Mouse (Mus musculus) MEL (cell line): ENCODE data around the gene Arhgap4. TPM values are rescaled to one million over a fixed set of nuclear protein-coding genes. Genes with fewer than 3 reads are reported as not detected.

Source experiments
- DNase-seq: peaks from one replicate; pipeline ENCODE4 v3.0.0; 2011; ENCODE audit warnings: low read depth, low spot score
- H3K27ac ChIP-seq: 2 replicates; pipeline ENCODE4 v1.5.1; 2012; ENCODE audit warnings: low read depth, mild to moderate bottlenecking, control low read depth, low read length, moderate library complexity; ENCODE audit not compliant: control insufficient read depth
- H3K27me3 ChIP-seq, 2 experiments: fragments of 150-350 bp in 1 of 2; sonication (generic) in 1 of 2; 2 replicates each; pipeline ENCODE4 v1.6.1; 2012; ENCODE audit warnings: low read length in 2 of 2, mild to moderate bottlenecking in 2 of 2, improper control_type of control experiment in 1 of 2, moderate library complexity in 1 of 2; ENCODE audit not compliant: insufficient read depth in 2 of 2, control insufficient read depth in 1 of 2
- H3K36me3 ChIP-seq, 2 experiments: 2 replicates each; pipeline ENCODE4 v1.6.1; 2012 to 2014; ENCODE audit warnings: low read length in 2 of 2, improper control_type of control experiment in 1 of 2, inconsistent platforms in 1 of 2, mild to moderate bottlenecking in 1 of 2; ENCODE audit not compliant: insufficient read depth in 2 of 2, control insufficient read depth in 1 of 2
- H3K4me1 ChIP-seq, 2 experiments: fragments of 150-350 bp in 1 of 2; sonication (generic) in 1 of 2; 2 replicates each; pipeline ENCODE4 v1.6.1; 2012; ENCODE audit warnings: low read length in 2 of 2, improper control_type of control experiment in 1 of 2, mild to moderate bottlenecking in 1 of 2; ENCODE audit not compliant: insufficient read depth in 2 of 2, control insufficient read depth in 1 of 2
- H3K4me3 ChIP-seq, 2 experiments: fragments of 150-350 bp in 1 of 2; sonication (generic) in 1 of 2; 2 replicates each; pipeline ENCODE4 v1.5.1; 2012; ENCODE audit warnings: low read depth in 2 of 2, low read length in 2 of 2, mild to moderate bottlenecking in 2 of 2, moderate library complexity in 2 of 2, control low read depth in 1 of 2, improper control_type of control experiment in 1 of 2; ENCODE audit not compliant: control insufficient read depth in 1 of 2, insufficient read depth in 1 of 2
- H3K79me2 ChIP-seq: 2 replicates; pipeline ENCODE4 v1.6.1; 2012; ENCODE audit warnings: mild to moderate bottlenecking, low read length, moderate library complexity; ENCODE audit not compliant: control insufficient read depth, poor library complexity, insufficient read depth
- H3K9ac ChIP-seq: 2 replicates; pipeline ENCODE4 v1.6.1; 2012; ENCODE audit warnings: low read depth, mild to moderate bottlenecking, control low read depth, low read length, moderate library complexity; ENCODE audit not compliant: control insufficient read depth, poor library complexity, severe bottlenecking
- H3K9me3 ChIP-seq: fragments of 150-350 bp; sonication (generic); replicated peaks from 2 replicates; pipeline ENCODE4 v1.6.1; 2012; ENCODE audit warnings: mild to moderate bottlenecking, low read length, improper control_type of control experiment, moderate library complexity; ENCODE audit not compliant: insufficient read depth
- BHLHE40 ChIP-seq: IDR thresholded peaks from 2 replicates; pipeline ENCODE4 v1.6.1; 2012; ENCODE audit warnings: low read depth, mild to moderate bottlenecking, inconsistent platforms, low read length, improper control_type of control experiment, borderline replicate concordance
- CHD2 ChIP-seq: IDR thresholded peaks from 2 replicates; pipeline ENCODE4 v1.6.1; 2011; ENCODE audit warnings: low read length, improper control_type of control experiment
- CTCF ChIP-seq, 3 experiments: IDR thresholded peaks in 2 of 3; conservative IDR thresholded peaks in 1 of 3; 2 replicates each; pipeline ENCODE4 v1.5.1; 2011 to 2012; ENCODE audit warnings: low read length in 3 of 3, low read depth in 2 of 3, mild to moderate bottlenecking in 2 of 3, improper control_type of control experiment in 1 of 3, inconsistent platforms in 1 of 3, mixed read lengths in 1 of 3, moderate library complexity in 1 of 3; ENCODE audit not compliant: control insufficient read depth in 1 of 3, insufficient read depth in 1 of 3, poor library complexity in 1 of 3, severe bottlenecking in 1 of 3
- E2F4 ChIP-seq: IDR thresholded peaks from 2 replicates; pipeline ENCODE4 v1.6.1; 2011; ENCODE audit warnings: low read depth, low read length, improper control_type of control experiment, borderline replicate concordance
- ELF1 ChIP-seq: IDR thresholded peaks from 2 replicates; pipeline ENCODE4 v1.6.1; 2014; ENCODE audit warnings: low read depth, mild to moderate bottlenecking, inconsistent platforms, low read length, improper control_type of control experiment, moderate library complexity
- EP300 ChIP-seq, 2 experiments: IDR thresholded peaks; 2 replicates each; pipeline ENCODE4 v1.6.1; 2011; ENCODE audit warnings: improper control_type of control experiment in 2 of 2, low read length in 2 of 2, low read depth in 1 of 2, mild to moderate bottlenecking in 1 of 2
- JUND ChIP-seq: IDR thresholded peaks from 2 replicates; pipeline ENCODE4 v1.6.1; 2011; ENCODE audit warnings: low read depth, mild to moderate bottlenecking, improper control_type of control experiment, low read length
- MAFK ChIP-seq: IDR thresholded peaks from 2 replicates; pipeline ENCODE4 v1.6.1; 2011; ENCODE audit warnings: low read depth, mild to moderate bottlenecking, low read length, improper control_type of control experiment, borderline replicate concordance
- MAZ ChIP-seq: IDR thresholded peaks from 2 replicates; pipeline ENCODE4 v1.6.1; 2012; ENCODE audit warnings: low read depth, mild to moderate bottlenecking, inconsistent platforms, low read length, improper control_type of control experiment
- MYB ChIP-seq: IDR thresholded peaks from 2 replicates; pipeline ENCODE4 v1.6.1; 2011; ENCODE audit warnings: mild to moderate bottlenecking, low read depth, low read length, improper control_type of control experiment
- MYC ChIP-seq: IDR thresholded peaks from 2 replicates; pipeline ENCODE4 v1.6.1; 2011; ENCODE audit warnings: low read depth, mild to moderate bottlenecking, low read length, improper control_type of control experiment, moderate library complexity
- NRF1 ChIP-seq: IDR thresholded peaks from 2 replicates; pipeline ENCODE4 v1.6.1; 2014; ENCODE audit warnings: low read depth, mild to moderate bottlenecking, inconsistent platforms, low read length, improper control_type of control experiment, moderate library complexity; ENCODE audit not compliant: poor library complexity, insufficient read depth, severe bottlenecking
- POLR2A ChIP-seq, 2 experiments: IDR thresholded peaks; 2 replicates each; pipeline ENCODE4 v1.6.1; 2011 to 2012; ENCODE audit warnings: low read length in 2 of 2, mild to moderate bottlenecking in 2 of 2, control low read depth in 1 of 2, improper control_type of control experiment in 1 of 2, low read depth in 1 of 2, moderate library complexity in 1 of 2; ENCODE audit not compliant: control insufficient read depth in 1 of 2, insufficient read depth in 1 of 2, poor library complexity in 1 of 2
- POLR2AphosphoS2 ChIP-seq: IDR thresholded peaks from 2 replicates; pipeline ENCODE4 v1.6.1; 2011; ENCODE audit warnings: low read length, improper control_type of control experiment
- POLR2AphosphoS5 ChIP-seq: IDR thresholded peaks from 2 replicates; pipeline ENCODE4 v1.6.1; 2012; ENCODE audit warnings: low read depth, borderline replicate concordance, mild to moderate bottlenecking, inconsistent platforms, low read length, moderate library complexity, mixed read lengths
- RAD21 ChIP-seq: IDR thresholded peaks from 2 replicates; pipeline ENCODE4 v1.6.1; 2011; ENCODE audit warnings: mild to moderate bottlenecking, low read depth, low read length, improper control_type of control experiment
- SIN3A ChIP-seq: IDR thresholded peaks from 2 replicates; pipeline ENCODE4 v1.6.1; 2012; ENCODE audit warnings: low read length, improper control_type of control experiment, inconsistent platforms
- SMC3 ChIP-seq: IDR thresholded peaks from 2 replicates; pipeline ENCODE4 v1.6.1; 2011; ENCODE audit warnings: low read depth, low read length, improper control_type of control experiment
- TAL1 ChIP-seq: IDR thresholded peaks from 2 replicates; pipeline ENCODE4 v1.6.1; 2012; ENCODE audit warnings: mild to moderate bottlenecking, inconsistent platforms, low read length, moderate library complexity, mixed read lengths
- TBP ChIP-seq: IDR thresholded peaks from 2 replicates; pipeline ENCODE4 v1.8.0; 2011; ENCODE audit warnings: low read depth, low read length, improper control_type of control experiment
- TCF12 ChIP-seq: IDR thresholded peaks from 2 replicates; pipeline ENCODE4 v1.6.1; 2014; ENCODE audit warnings: low read depth, mild to moderate bottlenecking, inconsistent platforms, low read length, improper control_type of control experiment, moderate library complexity
- UBTF ChIP-seq: IDR thresholded peaks from 2 replicates; pipeline ENCODE4 v1.6.1; 2012; ENCODE audit warnings: low read depth, mild to moderate bottlenecking, inconsistent platforms, low read length, improper control_type of control experiment, moderate library complexity, borderline replicate concordance; ENCODE audit not compliant: insufficient read depth
- USF2 ChIP-seq, 2 experiments: IDR thresholded peaks; 2 replicates each; pipeline ENCODE4 v1.6.1; 2011 to 2012; ENCODE audit warnings: improper control_type of control experiment in 2 of 2, low read length in 2 of 2, borderline replicate concordance in 1 of 2, inconsistent platforms in 1 of 2, low read depth in 1 of 2, mild to moderate bottlenecking in 1 of 2; ENCODE audit not compliant: insufficient read depth in 1 of 2
- ZC3H11A ChIP-seq: IDR thresholded peaks from 2 replicates; pipeline ENCODE4 v1.6.1; 2012; ENCODE audit warnings: low read depth, mild to moderate bottlenecking, inconsistent platforms, low read length, improper control_type of control experiment
- ZKSCAN1 ChIP-seq: IDR thresholded peaks from 2 replicates; pipeline ENCODE4 v1.6.1; 2012; ENCODE audit warnings: low read depth, mild to moderate bottlenecking, inconsistent platforms, low read length, improper control_type of control experiment, moderate library complexity
- ZMIZ1 ChIP-seq: IDR thresholded peaks from 2 replicates; pipeline ENCODE4 v1.6.1; 2012; ENCODE audit warnings: low read depth, mild to moderate bottlenecking, inconsistent platforms, low read length, improper control_type of control experiment, moderate library complexity
- polyA plus RNA-seq, 2 experiments: library from polyadenylated mRNA; stranded (reverse) in 1 of 2; unstranded in 1 of 2; fragments of >175 nt in 1 of 2; fragments of >200 nt in 1 of 2; gene quantifications; 2 replicates each; pipeline versions ENCODE4 v1.2.1 to v1.2.4; 2012; ENCODE audit warnings: low replicate concordance in 2 of 2, low read depth in 1 of 2; ENCODE audit not compliant: insufficient read length in 2 of 2, insufficient read depth in 1 of 2, missing spikeins in 1 of 2
- total RNA-seq: library from RNA; depleted of rRNA; stranded (reverse); fragments of 300-350 nt; gene quantifications from 2 replicates; pipeline ENCODE4 v1.2.3, GENCODE M21; 2012

The Arhgap4 gene
- total and polyA plus RNA-seq, 3 experiments = 10.3 to 24.5 TPM; not detected in 1

DNA sequence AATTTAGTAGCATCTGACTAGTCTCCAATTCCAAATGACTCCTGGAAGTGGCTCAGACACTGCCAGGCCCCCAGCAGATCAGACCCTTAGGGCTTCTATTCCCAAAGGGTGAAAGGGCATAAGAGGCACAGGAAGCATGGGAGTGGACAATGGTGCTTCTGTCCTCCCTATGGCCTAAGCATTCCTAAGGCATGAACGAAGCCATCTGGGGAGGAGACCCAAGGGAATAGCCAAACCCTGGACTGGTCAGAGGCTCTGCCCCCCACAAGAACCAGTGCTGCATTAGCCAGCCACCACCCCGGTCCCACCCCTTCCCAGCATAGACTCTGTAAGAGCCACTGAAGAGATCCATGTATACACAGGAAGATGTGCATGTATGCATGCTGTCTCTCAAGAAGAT is 45.8 kb downstream of the Arhgap4 start:
- peaks cover 0 to 2% of the 10 kb centered on the region in 2 experiments; a peak in 1 of 4 replicates for H3K36me3 ChIP-seq
- H3K9me3 ChIP-seq = no peaks in the 10 kb centered on the region
- H3K9ac ChIP-seq = no peak overlapping the region
- no peak for DNase-seq
- TF ChIP-seq POLR2AphosphoS5 (no peak), MYC (no peak), NRF1 (no peak), POLR2AphosphoS2 (no peak), CHD2 (no peak), CTCF (IDR thresholded peaks at IDR 0.05 in 2 of 3, conservative IDR thresholded peaks at IDR 0.05 in 1 of 3; ENCODE audit: control insufficient read depth in 1 of 3, insufficient read depth in 1 of 3, low read depth in 2 of 3, low read length in 3 of 3, poor library complexity in 1 of 3, severe bottlenecking in 1 of 3) (no peak), MAFK (no peak), USF2 (IDR thresholded peaks at IDR 0.05; ENCODE audit: borderline replicate concordance in 1 of 2, insufficient read depth in 1 of 2, low read depth in 1 of 2, low read length in 2 of 2) (no peak), ZC3H11A (no peak), ZKSCAN1 (no peak), SIN3A (no peak), EP300 (IDR thresholded peaks at IDR 0.05; ENCODE audit: low read depth in 1 of 2, low read length in 2 of 2) (no peak), E2F4 (no peak), BHLHE40 (no peak), TCF12 (no peak), MYB (no peak), UBTF (no peak)
- TF ChIP-seq, all 39 proteins: peak for 0
- no peak overlapping the region for H3K4me3 ChIP-seq
- no peak overlapping the region for H3K27ac ChIP-seq
- peaks cover 4 to 21% of the 10 kb centered on the region in 2 experiments; a peak in 3 of 4 replicates for H3K4me1 ChIP-seq
- no peaks in the 10 kb centered on the region for H3K79me2 ChIP-seq
- no peaks in the 10 kb centered on the region for H3K27me3 ChIP-seq

DNA sequence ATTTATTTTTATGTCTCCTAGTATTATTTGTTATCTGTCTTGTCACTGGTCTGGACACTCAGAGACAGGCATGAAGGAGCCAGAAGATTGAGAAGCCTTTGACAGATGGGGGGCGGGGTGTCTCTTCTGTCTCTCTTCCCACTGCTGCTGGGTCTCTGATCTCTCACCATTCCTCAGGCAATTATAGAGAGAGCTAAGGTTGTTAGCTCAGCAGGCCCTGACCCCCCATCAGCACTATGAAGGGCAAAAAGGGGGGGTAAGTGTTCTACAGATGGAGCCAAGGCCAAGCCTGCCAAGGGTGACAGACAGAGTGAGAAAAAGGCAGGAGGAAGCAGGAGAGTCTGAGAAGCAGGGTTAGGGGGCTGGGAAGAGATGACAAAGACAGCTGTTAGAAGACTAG is 49.7 kb downstream of the Arhgap4 start:
- Histone ChIP-seq H3K4me1 (peaks cover 4 to 7% of the 10 kb centered on the region in 2 experiments; a peak in 2 of 4 replicates), H3K79me2 (no peaks in the 10 kb centered on the region), H3K27me3 (no peaks in the 10 kb centered on the region), H3K27ac (no peak overlapping the region), H3K9ac (no peak overlapping the region), H3K4me3 (no peak overlapping the region), H3K36me3 (no peaks in the 10 kb centered on the region; a peak in 1 of 4 replicates), H3K9me3 (no peaks in the 10 kb centered on the region)
- DNase-seq = no peak
- no peak for TF ChIP-seq ELF1
- TF ChIP-seq EP300 (IDR thresholded peaks at IDR 0.05; ENCODE audit: low read depth in 1 of 2, low read length in 2 of 2) = no peak
- no peak for TF ChIP-seq JUND
- no peak for TF ChIP-seq SIN3A
- no peak for TF ChIP-seq ZMIZ1
- TF ChIP-seq TBP = no peak
- TF ChIP-seq TCF12 = no peak
- TF ChIP-seq UBTF = no peak
- TF ChIP-seq POLR2A (IDR thresholded peaks at IDR 0.05; ENCODE audit: control insufficient read depth in 1 of 2, insufficient read depth in 1 of 2, low read depth in 1 of 2, low read length in 2 of 2, poor library complexity in 1 of 2) = no peak
- TF ChIP-seq MAZ = no peak
- TF ChIP-seq RAD21 = no peak
- no peak for TF ChIP-seq SMC3
- no peak for TF ChIP-seq NRF1
- no peak for TF ChIP-seq CTCF (IDR thresholded peaks at IDR 0.05 in 2 of 3, conservative IDR thresholded peaks at IDR 0.05 in 1 of 3; ENCODE audit: control insufficient read depth in 1 of 3, insufficient read depth in 1 of 3, low read depth in 2 of 3, low read length in 3 of 3, poor library complexity in 1 of 3, severe bottlenecking in 1 of 3)
- no peak for TF ChIP-seq POLR2AphosphoS5
- no peak for TF ChIP-seq TAL1
